In genomic region chr11:102319410-102319792, GRCm38 (mm10) we compare ENCODE assay signal across 8 mouse cellular contexts. TPM values are rescaled to one million over a fixed set of nuclear protein-coding genes. Genes with fewer than 3 reads are reported as not detected.
DNase-seq lines count a peak whose midpoint lies in the region; ATAC-seq and TF ChIP-seq lines count a peak whose summit lies in the region.

Gene Ubtf, minus strand, starts transcription at chr11:102319742.

- H3K4me3 ChIP-seq in E14TG2a.4 (replicated peaks; ENCODE audit: low read length), result peak within 1 kb of the TSS; percentile 91
- H3K4me3 ChIP-seq in forebrain, embryonic 13.5 days, result peak within 1 kb of the TSS; percentile 98
- H3K4me3 ChIP-seq in heart, embryonic 16.5 days (ENCODE audit: low read length), result peak within 1 kb of the TSS; percentile 96
- peak within 1 kb of the TSS; percentile 88 for H3K4me3 ChIP-seq in liver, postnatal 0 days (ENCODE audit: low read depth, low read length)
- peak within 1 kb of the TSS; percentile 99 for H3K4me3 ChIP-seq in neural tube, embryonic 13.5 days
- H3K4me3 ChIP-seq in stomach, postnatal 0 days (ENCODE audit: low read depth, low read length), result peak within 1 kb of the TSS; percentile 94

- under 1% methylated on average over 25 of the region's 25 CpGs for WGBS in forebrain, embryonic 13.5 days
- under 1% methylated on average over 25 of the region's 25 CpGs for WGBS in heart, embryonic 16.5 days
- WGBS in liver, postnatal 0 days (ENCODE audit: insufficient replicate concordance), result 1% methylated on average over 25 of the region's 25 CpGs
- 2% methylated on average over 25 of the region's 25 CpGs for WGBS in neural tube, embryonic 13.5 days
- WGBS in stomach, postnatal 0 days, result under 1% methylated on average over 25 of the region's 25 CpGs

- peak; percentile 81 to 93 for DNase-seq in kidney, postnatal 25 days
- DNase-seq in liver, postnatal 0 days, result peak; percentile 82
- DNase-seq in stomach, postnatal 0 days (ENCODE audit: low spot score), result peak; percentile 86

- peaks cover 19% of the 10 kb centered on the region for H3K36me3 ChIP-seq in E14TG2a.4 (ENCODE audit: insufficient read depth, low read length)
- H3K36me3 ChIP-seq in forebrain, embryonic 13.5 days (ENCODE audit: poor library complexity, severe bottlenecking), result peaks cover 10% of the 10 kb centered on the region
- peaks cover 7% of the 10 kb centered on the region for H3K36me3 ChIP-seq in heart, embryonic 16.5 days (ENCODE audit: control insufficient read depth, insufficient read depth)
- peaks cover 14% of the 10 kb centered on the region for H3K36me3 ChIP-seq in liver, postnatal 0 days (replicated peaks; ENCODE audit: insufficient read depth, low read length)
- H3K36me3 ChIP-seq in neural tube, embryonic 13.5 days, result peaks cover 13% of the 10 kb centered on the region
- H3K36me3 ChIP-seq in stomach, postnatal 0 days (ENCODE audit: control insufficient read depth, insufficient read depth, low read length), result no peaks in the 10 kb centered on the region; the same call in 1 of the 2 replicates

- H3K4me1 ChIP-seq in E14TG2a.4 (replicated peaks; ENCODE audit: low read depth, low read length), result peaks cover 59% of the 10 kb centered on the region
- H3K4me1 ChIP-seq in forebrain, embryonic 13.5 days, result peaks cover 25% of the 10 kb centered on the region
- peaks cover 14% of the 10 kb centered on the region for H3K4me1 ChIP-seq in heart, embryonic 16.5 days (ENCODE audit: control insufficient read depth, insufficient read depth, low read length)
- peaks cover 25% of the 10 kb centered on the region for H3K4me1 ChIP-seq in liver, postnatal 0 days (ENCODE audit: insufficient read depth)
- peaks cover 28% of the 10 kb centered on the region for H3K4me1 ChIP-seq in neural tube, embryonic 13.5 days (replicated peaks)
- peaks cover 7% of the 10 kb centered on the region for H3K4me1 ChIP-seq in stomach, postnatal 0 days (replicated peaks; ENCODE audit: control insufficient read depth, insufficient read depth)

- H3K9me3 ChIP-seq in E14TG2a.4 (ENCODE audit: low read length), result no peaks in the 10 kb centered on the region
- H3K9me3 ChIP-seq in forebrain, embryonic 13.5 days (replicated peaks), result no peaks in the 10 kb centered on the region
- no peaks in the 10 kb centered on the region for H3K9me3 ChIP-seq in heart, embryonic 16.5 days (replicated peaks; ENCODE audit: control insufficient read depth, low read length)
- no peaks in the 10 kb centered on the region for H3K9me3 ChIP-seq in liver, postnatal 0 days (ENCODE audit: low read length)
- H3K9me3 ChIP-seq in neural tube, embryonic 13.5 days, result no peaks in the 10 kb centered on the region
- no peaks in the 10 kb centered on the region for H3K9me3 ChIP-seq in stomach, postnatal 0 days (ENCODE audit: control insufficient read depth, low read length)

- H3K27me3 ChIP-seq in E14TG2a.4 (ENCODE audit: insufficient read depth, low read length), result no peaks in the 10 kb centered on the region
- H3K27me3 ChIP-seq in forebrain, embryonic 13.5 days, result no peaks in the 10 kb centered on the region
- H3K27me3 ChIP-seq in heart, embryonic 16.5 days (ENCODE audit: control insufficient read depth, insufficient read depth, low read length), result no peaks in the 10 kb centered on the region
- no peaks in the 10 kb centered on the region for H3K27me3 ChIP-seq in liver, postnatal 0 days (ENCODE audit: insufficient read depth, low read length)
- H3K27me3 ChIP-seq in neural tube, embryonic 13.5 days, result no peaks in the 10 kb centered on the region
- H3K27me3 ChIP-seq in stomach, postnatal 0 days (ENCODE audit: control insufficient read depth, insufficient read depth, low read length), result no peaks in the 10 kb centered on the region

- TF ChIP-seq CTCF in E14TG2a.4 (conservative IDR thresholded peaks at IDR 0.05; ENCODE audit: low read length), result no peak
- no peak for TF ChIP-seq CTCF in liver, postnatal 0 days (IDR thresholded peaks at IDR 0.05; ENCODE audit: low read depth)
- TF ChIP-seq CTCF in stomach, postnatal 0 days (IDR thresholded peaks at IDR 0.05; ENCODE audit: low read depth), result no peak

- TF ChIP-seq EP300 in liver, postnatal 0 days (IDR thresholded peaks at IDR 0.05; ENCODE audit: low read depth), result no peak
- no peak for TF ChIP-seq EP300 in stomach, postnatal 0 days (optimal IDR thresholded peaks at IDR 0.05)

- peak within 1 kb of the TSS; percentile 100 for H3K9ac ChIP-seq in forebrain, embryonic 13.5 days
- H3K9ac ChIP-seq in heart, embryonic 16.5 days (ENCODE audit: low read length), result peak within 1 kb of the TSS; percentile 97
- peak within 1 kb of the TSS; percentile 100 for H3K9ac ChIP-seq in liver, postnatal 0 days (replicated peaks)
- H3K9ac ChIP-seq in neural tube, embryonic 13.5 days, result peak within 1 kb of the TSS; percentile 100
- H3K9ac ChIP-seq in stomach, postnatal 0 days (ENCODE audit: low read length), result peak within 1 kb of the TSS; percentile 99

- peak within 1 kb of the TSS; percentile 99 for H3K27ac ChIP-seq in forebrain, embryonic 13.5 days
- peak within 1 kb of the TSS; percentile 99 for H3K27ac ChIP-seq in heart, embryonic 16.5 days (ENCODE audit: low read length)
- peak within 1 kb of the TSS; percentile 99 for H3K27ac ChIP-seq in liver, postnatal 0 days (ENCODE audit: low read depth)
- H3K27ac ChIP-seq in neural tube, embryonic 13.5 days (replicated peaks), result peak within 1 kb of the TSS; percentile 100
- peak within 1 kb of the TSS; percentile 99 for H3K27ac ChIP-seq in stomach, postnatal 0 days (replicated peaks)

- H3K4me2 ChIP-seq in forebrain, embryonic 13.5 days, result peak within 1 kb of the TSS; percentile 74
- peak within 1 kb of the TSS; percentile 97 for H3K4me2 ChIP-seq in heart, embryonic 16.5 days (ENCODE audit: low read depth, low read length)
- peak within 1 kb of the TSS; percentile 95 for H3K4me2 ChIP-seq in liver, postnatal 0 days (ENCODE audit: low read depth, low read length)
- peak within 1 kb of the TSS; percentile 93 for H3K4me2 ChIP-seq in neural tube, embryonic 13.5 days
- peak within 1 kb of the TSS; percentile 88 for H3K4me2 ChIP-seq in stomach, postnatal 0 days (replicated peaks; ENCODE audit: low read depth)

- peak; percentile 63 for ATAC-seq in cerebellum, adult (ENCODE audit: insufficient number of reproducible peaks, low FRiP score, low TSS enrichment)
- ATAC-seq in forebrain, embryonic 13.5 days, result peak; percentile 43
- ATAC-seq in heart, embryonic 16.5 days (replicated peaks; ENCODE audit: extremely low read depth, insufficient read depth, low FRiP score), result no peak
- ATAC-seq in liver, postnatal 0 days, result peak; percentile 6; the same call in 1 of the 2 replicates
- peak; percentile 2; the same call in 1 of the 2 replicates for ATAC-seq in neural tube, embryonic 13.5 days (ENCODE audit: low read depth)
- ATAC-seq in stomach, postnatal 0 days (ENCODE audit: low FRiP score, low TSS enrichment), result peak; percentile 19

RNA-seq across cellular contexts. Expression of gene Ubtf, which starts in this region (rescaled TPM):
- 96.1 and 98.8 TPM in 2 replicates for polyA plus RNA-seq in forebrain, embryonic 13.5 days (2015; fragmentation: Nextera tagmentation; extraction: Ambion mirVana)
- 57.8 and 58.9 TPM in 2 replicates for polyA plus RNA-seq in heart, embryonic 16.5 days (2015; fragmentation: Nextera tagmentation; extraction: Ambion mirVana)
- polyA plus RNA-seq in liver, postnatal 0 days (2015; fragmentation: Nextera tagmentation; extraction: Ambion mirVana), result 32.4 and 32.5 TPM in 2 replicates
- 78.2 and 83.9 TPM in 2 replicates for polyA plus RNA-seq in neural tube, embryonic 13.5 days (2015; fragmentation: Nextera tagmentation; extraction: Ambion mirVana)
- 46.6 and 46.7 TPM in 2 replicates for polyA plus RNA-seq in stomach, postnatal 0 days (2015; fragmentation: Nextera tagmentation; extraction: Ambion mirVana)
